Mouse (Mus musculus) liver, postnatal 0 days (tissue): ENCODE results near the gene Tuba3a.

Experiments used
- CTCF ChIP-seq: sonication (generic); IDR thresholded peaks from 2 replicates; pipeline ENCODE4 v1.5.1; 2016; ENCODE audit warnings: antibody characterized with exemption, low read depth
- EP300 ChIP-seq: IDR thresholded peaks from 2 replicates; pipeline ENCODE4 v1.6.1; 2016; ENCODE audit warnings: antibody characterized with exemption, low read depth, mild to moderate bottlenecking

DNA sequence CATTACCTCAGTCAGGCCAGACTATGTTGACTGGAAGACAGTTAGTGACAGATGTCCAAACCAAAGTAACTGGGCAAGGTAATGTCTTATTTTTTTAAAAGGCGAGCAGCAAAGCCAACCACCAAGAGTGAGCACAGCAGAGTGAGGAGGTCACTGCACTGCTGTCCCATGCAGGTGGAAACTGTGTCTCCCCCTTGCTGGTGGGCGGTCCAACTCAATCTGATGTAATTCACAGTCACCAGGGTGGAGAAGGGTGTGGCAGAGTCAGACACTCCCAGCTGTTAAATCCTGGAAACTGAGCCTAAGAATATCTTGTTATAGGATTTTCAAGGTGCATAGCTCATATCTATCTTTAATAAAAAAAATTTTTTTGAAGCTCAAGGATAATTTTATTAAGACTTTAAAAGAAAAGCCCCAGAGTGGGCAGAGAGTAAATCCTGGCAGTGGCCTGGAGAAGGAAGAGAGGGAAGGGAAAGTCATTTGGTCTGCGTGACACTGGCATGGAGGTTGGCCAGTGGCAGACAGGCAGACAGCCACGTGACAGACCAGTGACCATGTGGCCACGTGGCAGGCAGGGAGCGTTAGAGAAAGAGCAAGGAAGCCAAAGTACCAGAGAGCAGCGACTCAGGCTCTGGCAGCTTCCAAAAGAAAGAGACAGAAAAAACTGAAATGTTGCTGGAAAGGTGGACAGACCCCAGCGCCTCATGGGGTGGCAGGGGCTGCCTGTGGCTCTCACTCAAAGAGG lies 29.4 kb downstream of the Tuba3a start:
- TF ChIP-seq EP300: no peak
- no peak for TF ChIP-seq CTCF
